Mouse (Mus musculus): Measurements from ENCODE around the gene Prpf39.

Prpf39 gene

GRCm38 (mm10) chr12:65036190-65036870, at the start of gene Prpf39:
Gene Prpf39, plus strand, starts transcription at chr12:65036333.
- in situ Hi-C loops (cut with MboI, MseI) = no loop called here

DNA sequence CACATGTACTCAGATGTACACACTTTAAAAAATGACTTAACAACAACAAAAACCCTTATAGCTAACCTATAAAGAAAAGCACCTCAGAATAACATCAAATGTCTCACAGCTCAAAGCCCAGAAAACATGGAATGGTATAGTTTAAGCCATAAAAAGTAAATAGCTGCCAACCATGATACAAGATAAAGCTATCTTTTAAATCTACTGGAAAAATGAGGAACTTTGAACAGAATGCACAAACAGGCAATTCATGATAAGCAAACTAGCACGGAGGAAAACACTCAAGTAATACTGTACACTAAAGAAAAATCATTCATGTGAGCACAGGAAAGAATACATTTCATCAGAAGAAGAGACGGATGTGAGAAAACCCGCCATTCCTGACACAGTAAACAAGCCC, 28.4 kb upstream of the Prpf39 start:
- in situ Hi-C loops (cut with MboI, MseI) = no loop called here

DNA sequence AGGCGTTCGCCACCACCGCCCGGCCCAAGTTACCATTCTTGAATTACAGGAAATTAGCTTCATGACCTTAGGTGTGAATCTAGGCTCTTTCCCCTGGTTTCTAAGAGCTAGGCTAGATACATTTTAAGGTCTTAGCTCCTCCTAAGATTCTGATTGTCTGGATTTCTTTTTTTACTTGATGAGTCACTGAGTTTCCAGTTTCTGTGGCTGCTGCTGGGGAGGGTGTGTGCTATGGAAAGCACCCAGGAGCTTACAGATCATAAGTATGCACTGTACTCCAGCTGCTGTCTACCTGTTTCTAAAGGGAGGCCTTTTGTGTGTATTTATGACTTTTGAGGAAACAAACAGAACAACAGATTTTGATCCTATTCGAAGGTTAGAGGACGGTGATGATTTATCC, 13.3 kb upstream of the Prpf39 start:
- in situ Hi-C loops (cut with MboI, MseI) = no loop called here

GRCm38 (mm10) chr12:65035839-65036189, 319 bp upstream of the Prpf39 start:
- in situ Hi-C loops (cut with MboI, MseI) = no loop called here

- in situ Hi-C loops (cut with MboI, MseI) = no loop called here
These were observed 886 bp downstream of the Prpf39 start for GRCm38 (mm10) chr12:65036892-65037545.

DNA sequence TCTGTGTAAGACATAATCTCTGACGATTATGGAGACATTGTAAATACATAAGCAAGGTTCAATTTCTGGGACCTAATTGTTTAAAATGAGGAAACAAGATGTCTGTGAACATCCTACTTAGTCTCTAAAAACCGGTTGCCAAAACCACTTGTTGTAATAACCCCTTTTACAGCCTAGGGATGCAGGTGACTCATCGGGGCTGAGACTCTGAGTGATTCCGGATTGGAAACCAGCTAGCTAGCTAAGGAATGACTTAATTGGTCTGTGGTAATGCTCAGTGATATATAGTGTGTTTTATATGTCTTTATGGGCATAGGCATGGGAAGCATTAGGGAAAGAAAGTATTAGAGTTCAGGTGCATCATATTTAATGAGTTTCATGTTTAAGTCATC, 1.4 kb downstream of the Prpf39 start:
- in situ Hi-C loops (cut with MboI, MseI) = no loop called here

- in situ Hi-C loops (cut with MboI, MseI) = no loop called here
These were observed 12.7 kb downstream of the Prpf39 start for GRCm38 (mm10) chr12:65048799-65049198.

DNA sequence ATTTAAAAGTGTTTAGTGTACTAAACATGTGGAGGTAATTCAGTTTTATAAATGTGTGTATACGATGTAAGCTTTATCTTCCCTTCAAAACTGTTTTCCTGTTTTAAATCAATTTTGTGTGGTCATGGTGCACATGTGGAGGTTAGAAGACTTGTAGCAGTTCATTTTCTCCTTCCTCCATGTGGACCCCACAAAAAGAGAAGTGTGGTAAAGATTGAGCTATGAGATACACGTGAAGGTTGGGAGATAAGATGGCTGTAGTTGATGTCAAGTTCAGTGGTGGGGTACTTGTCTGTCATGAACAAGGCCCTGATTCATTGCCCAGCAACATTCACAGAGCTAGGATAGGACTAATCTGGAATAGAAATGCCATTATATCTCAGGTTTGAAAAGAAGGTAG, 22.1 kb downstream of the Prpf39 start:
- in situ Hi-C loops (cut with MboI, MseI) = no loop called here

- in situ Hi-C loops (cut with MboI, MseI) = no loop called here
These were observed 24.9 kb downstream of the Prpf39 start for GRCm38 (mm10) chr12:65061082-65061481.

DNA sequence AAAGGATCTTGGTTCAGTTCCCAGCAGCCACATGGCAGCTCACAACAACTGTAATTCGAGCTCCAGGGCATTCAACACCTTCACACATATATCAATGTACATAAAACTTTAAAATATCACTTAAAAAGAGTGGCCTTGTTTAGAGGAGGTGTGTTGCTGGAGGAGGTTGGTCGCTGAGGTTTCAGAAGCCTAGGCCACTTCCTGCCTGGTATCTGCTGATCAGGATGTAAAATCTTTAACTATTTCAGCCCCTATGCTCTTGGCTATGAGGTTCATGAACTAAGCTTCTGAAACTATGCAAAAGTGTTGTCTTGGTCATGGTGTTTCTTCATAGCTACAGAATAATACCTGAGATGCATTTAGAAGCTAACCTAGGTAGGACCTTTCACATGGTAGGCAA, 29.1 kb downstream of the Prpf39 start:
- in situ Hi-C loops (cut with MboI, MseI) = no loop called here

DNA sequence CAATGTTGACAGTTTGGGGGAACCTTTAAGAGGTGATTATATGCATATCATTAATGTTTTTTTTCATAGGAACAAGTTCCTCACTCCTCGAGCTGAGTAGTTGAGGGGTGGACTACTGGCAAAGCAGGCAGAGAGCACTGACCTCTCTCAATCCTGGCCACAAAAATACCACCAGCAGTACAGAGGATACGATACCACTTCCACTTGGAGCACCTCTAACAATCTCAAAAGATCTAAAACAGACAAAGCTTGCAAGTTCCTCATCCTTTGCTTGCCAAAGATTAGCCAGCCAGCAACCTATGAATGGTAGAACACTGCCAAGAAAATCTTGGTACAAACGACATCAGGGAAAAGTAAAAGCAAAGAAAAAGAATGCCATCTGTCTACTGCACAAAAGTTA, 30.1 kb downstream of the Prpf39 start:
- in situ Hi-C loops (cut with MboI, MseI) = no loop called here

- in situ Hi-C loops (cut with MboI, MseI) = no loop called here
These were observed 32.3 kb downstream of the Prpf39 start for GRCm38 (mm10) chr12:65068409-65068808.

DNA sequence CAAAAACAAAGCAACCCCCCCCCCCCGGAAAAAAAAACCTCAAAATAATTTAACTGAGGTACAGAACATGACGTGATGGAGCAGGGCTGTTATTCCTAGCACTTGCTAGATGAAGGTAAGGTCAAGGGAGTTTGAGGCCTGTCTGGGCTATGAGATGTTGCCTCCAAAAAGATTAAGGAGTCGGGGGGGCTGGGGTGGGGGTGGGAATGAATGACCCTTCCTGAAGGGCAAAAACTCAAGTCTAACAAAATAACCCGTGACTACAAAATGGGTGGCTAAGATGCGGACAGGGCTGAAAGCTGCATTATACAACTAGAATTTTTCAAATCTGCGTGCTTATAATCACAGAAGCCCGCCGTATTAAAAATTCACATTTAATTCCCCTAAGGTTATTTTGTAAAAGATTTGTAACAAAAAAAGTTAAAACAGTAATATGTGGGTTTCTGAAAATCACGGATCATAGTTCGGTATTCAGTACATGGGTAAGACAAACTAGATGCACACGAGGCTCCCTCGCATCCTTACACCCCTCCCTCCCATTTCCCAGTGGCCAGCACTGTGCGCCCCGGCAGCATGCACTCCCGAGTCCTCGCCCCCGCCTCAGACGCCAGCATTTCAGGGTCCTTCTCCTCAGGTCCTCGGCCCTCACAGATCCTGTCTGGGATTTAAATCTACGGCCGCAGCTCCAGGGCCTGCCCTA, 36.9 kb downstream of the Prpf39 start:
- in situ Hi-C loops (cut with MboI, MseI) = loop anchor here (5.0 kb wide), 1 partner anchor 101 kb away; no protein-coding TSS in a partner anchor

- in situ Hi-C loops (cut with MboI, MseI) = loop anchor here (5.0 kb wide), 1 partner anchor 101 kb away; no protein-coding TSS in a partner anchor
These were observed 37.6 kb downstream of the Prpf39 start, which contains the start of gene Fkbp3 for GRCm38 (mm10) chr12:65073611-65074178. Gene Fkbp3, minus strand, starts transcription at chr12:65074007.

- in situ Hi-C loops (cut with MboI, MseI) = loop anchor here (5.0 kb wide), 1 partner anchor 102 kb away; no protein-coding TSS in a partner anchor
These were observed 38.5 kb downstream of the Prpf39 start for GRCm38 (mm10) chr12:65074651-65075050.

DNA sequence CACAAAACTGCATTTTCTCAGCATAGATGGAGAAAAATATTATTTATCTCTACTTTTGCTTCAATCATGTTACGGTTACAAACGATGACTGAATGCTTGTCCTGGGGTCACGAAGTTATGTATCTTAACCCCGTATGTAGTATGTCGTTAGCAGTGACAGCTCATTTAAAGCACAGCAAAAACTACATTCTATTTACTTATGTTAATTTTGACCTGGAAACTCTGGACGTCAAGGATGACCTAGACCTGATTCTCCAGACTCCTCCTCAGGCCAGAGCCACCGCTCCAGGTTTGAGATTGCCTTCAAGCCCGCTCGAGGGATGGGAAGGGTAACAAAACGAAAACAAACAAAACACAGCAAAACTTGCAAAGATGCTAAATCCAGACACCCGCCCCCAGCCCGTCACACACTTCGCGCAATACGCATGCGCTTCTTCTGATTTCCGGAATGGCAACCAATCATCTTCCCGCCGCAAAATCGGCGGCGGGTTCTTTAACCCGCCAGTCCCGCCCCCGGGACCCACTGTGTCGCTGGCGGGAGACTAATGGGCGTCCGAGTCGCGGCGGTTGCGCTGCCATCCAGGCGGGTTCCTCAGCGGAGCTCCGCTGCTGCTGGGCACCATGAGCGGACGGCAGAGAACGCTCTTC, 39.1 kb downstream of the Prpf39 start, which contains the start of gene Fancm:
Gene Fancm, plus strand, starts transcription at position 519 of the 648 bp plus-strand sequence.
- in situ Hi-C loops (cut with MboI, MseI) = no loop called here

DNA sequence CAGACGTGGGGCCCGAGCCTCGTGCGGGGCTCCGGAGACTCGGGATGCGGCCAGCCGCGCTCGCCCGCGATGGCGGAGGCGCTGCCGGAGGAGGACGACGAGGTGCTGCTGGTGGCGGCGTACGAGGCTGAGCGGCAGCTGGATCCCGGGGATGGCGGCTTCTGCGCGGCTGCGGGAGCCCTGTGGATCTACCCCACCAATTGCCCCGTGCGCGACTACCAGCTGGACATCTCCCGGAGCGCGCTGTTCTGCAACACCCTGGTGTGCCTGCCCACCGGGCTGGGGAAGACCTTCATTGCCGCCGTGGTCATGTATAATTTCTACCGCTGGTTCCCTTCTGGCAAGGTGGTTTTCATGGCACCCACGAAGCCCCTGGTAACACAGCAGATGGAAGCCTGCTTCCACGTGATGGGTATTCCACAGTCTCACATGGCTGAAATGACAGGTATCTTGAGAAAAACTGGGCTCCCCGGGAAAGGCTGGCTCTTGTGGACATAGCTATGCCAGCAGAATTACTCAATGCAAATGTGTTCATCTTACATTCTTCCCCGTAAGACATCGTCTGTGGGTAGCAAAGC, 39.7 kb downstream of the Prpf39 start:
- in situ Hi-C loops (cut with MboI, MseI) = no loop called here

- in situ Hi-C loops (cut with MboI, MseI) = no loop called here
These were observed 40.8 kb downstream of the Prpf39 start for GRCm38 (mm10) chr12:65076906-65077305.

GRCm38 (mm10) chr12:65108746-65109145, 72.6 kb downstream of the Prpf39 start:
- in situ Hi-C loops (cut with MboI, MseI) = no loop called here

DNA sequence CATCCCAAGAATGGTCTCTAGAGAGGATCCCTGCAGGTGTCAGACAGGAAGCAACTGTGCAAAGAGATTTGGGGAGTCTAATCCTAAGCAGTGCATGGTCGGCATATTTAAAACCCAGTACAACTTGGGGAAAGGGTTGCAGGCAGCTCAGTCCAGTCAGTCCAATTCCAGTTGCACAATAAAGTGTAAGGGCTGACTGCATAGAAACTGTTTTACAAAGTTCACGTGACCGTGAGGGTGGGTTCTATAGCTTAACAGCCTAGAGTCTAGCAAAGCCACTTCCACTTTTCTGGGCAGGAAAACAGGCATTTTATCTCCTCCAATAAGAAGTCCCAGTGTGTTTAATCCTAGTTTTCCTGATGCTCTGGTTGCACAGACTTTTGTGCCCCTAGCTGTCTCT, 75.4 kb downstream of the Prpf39 start:
- in situ Hi-C loops (cut with MboI, MseI) = no loop called here

GRCm38 (mm10) chr12:65112811-65113210, 76.7 kb downstream of the Prpf39 start:
- in situ Hi-C loops (cut with MboI, MseI) = no loop called here

Measured in T-helper 1 cell (primary cell).